Mouse (Mus musculus) CH12.LX (cell line): ENCODE results near the gene Plekhb2. TPM values are rescaled to one million over a fixed set of nuclear protein-coding genes. Genes with fewer than 3 reads are reported as not detected.

Experiments
- DNase-seq: peaks from one replicate; pipeline ENCODE4 v3.0.0-alpha.2; 2013; ENCODE audit errors: extremely low read depth
- H3K27ac ChIP-seq: 2 replicates; pipeline ENCODE4 v1.5.1; 2012; ENCODE audit warnings: low read depth, mild to moderate bottlenecking, control low read depth, moderate library complexity; ENCODE audit not compliant: insufficient read depth
- H3K27me3 ChIP-seq: replicated peaks from 2 replicates; pipeline ENCODE3; 2012; ENCODE audit warnings: inconsistent platforms
- H3K36me3 ChIP-seq, 2 experiments: replicated peaks in 1 of 2; 2 replicates each; pipeline versions ENCODE3 to v1.6.1; 2012; ENCODE audit warnings: inconsistent platforms in 1 of 2, low read length in 1 of 2, mild to moderate bottlenecking in 1 of 2, mixed read lengths in 1 of 2, moderate library complexity in 1 of 2; ENCODE audit not compliant: control insufficient read depth in 1 of 2, insufficient read depth in 1 of 2
- H3K4me1 ChIP-seq, 2 experiments: 2 replicates each; pipeline ENCODE4 v1.6.1; 2012; ENCODE audit warnings: inconsistent platforms in 1 of 2, moderate library complexity in 1 of 2; ENCODE audit not compliant: insufficient read depth in 2 of 2, control insufficient read depth in 1 of 2
- H3K4me2 ChIP-seq: 2 replicates; pipeline ENCODE4 v1.6.1; 2012; ENCODE audit warnings: low read depth, mild to moderate bottlenecking, control low read depth; ENCODE audit not compliant: poor library complexity, insufficient read depth, severe bottlenecking
- H3K4me3 ChIP-seq, 3 experiments: fragments of 150-350 bp in 1 of 3; sonication (generic) in 1 of 3; replicated peaks in 1 of 3; 2 replicates each; pipeline versions ENCODE3 to v1.5.1; 2011 to 2012; ENCODE audit warnings: low read depth in 2 of 3, low read length in 2 of 3, mild to moderate bottlenecking in 2 of 3, moderate library complexity in 2 of 3, control low read depth in 1 of 3, improper control_type of control experiment in 1 of 3, inconsistent platforms in 1 of 3, mixed read lengths in 1 of 3; ENCODE audit not compliant: poor library complexity in 1 of 3
- H3K79me2 ChIP-seq: replicated peaks from 2 replicates; pipeline ENCODE4 v1.6.1; 2012; ENCODE audit warnings: mild to moderate bottlenecking, moderate library complexity; ENCODE audit not compliant: control insufficient read depth, poor library complexity, insufficient read depth, severe bottlenecking; ENCODE audit errors: extremely low read depth
- H3K9ac ChIP-seq: 2 replicates; pipeline ENCODE4 v1.6.1; 2012; ENCODE audit warnings: low read depth, mild to moderate bottlenecking, control low read depth, moderate library complexity; ENCODE audit not compliant: insufficient read depth
- H3K9me3 ChIP-seq: replicated peaks from 2 replicates; pipeline ENCODE3; 2012; ENCODE audit warnings: low read length, inconsistent platforms, mixed read lengths
- CHD1 ChIP-seq: IDR thresholded peaks from 2 replicates; pipeline ENCODE4 v1.6.1; 2012; ENCODE audit warnings: low read depth, low read length, improper control_type of control experiment, inconsistent platforms
- CHD2 ChIP-seq: IDR thresholded peaks from 2 replicates; pipeline ENCODE4 v1.6.1; 2011; ENCODE audit warnings: low read length, improper control_type of control experiment
- CTCF ChIP-seq, 2 experiments: IDR thresholded peaks in 1 of 2; conservative IDR thresholded peaks in 1 of 2; 2 replicates each; pipeline ENCODE4 v1.5.1; 2011 to 2012; ENCODE audit warnings: low read depth in 2 of 2, low read length in 2 of 2, improper control_type of control experiment in 1 of 2, inconsistent platforms in 1 of 2, mild to moderate bottlenecking in 1 of 2, moderate library complexity in 1 of 2
- E2F4 ChIP-seq: IDR thresholded peaks from 2 replicates; pipeline ENCODE4 v1.6.1; 2011; ENCODE audit warnings: low read depth, low read length, improper control_type of control experiment; ENCODE audit not compliant: insufficient replicate concordance
- ELF1 ChIP-seq: IDR thresholded peaks from 2 replicates; pipeline ENCODE4 v1.6.1; 2014; ENCODE audit warnings: low read depth, mild to moderate bottlenecking, inconsistent platforms, low read length, improper control_type of control experiment
- JUND ChIP-seq: conservative IDR thresholded peaks from 2 replicates; pipeline ENCODE4 v1.6.1; 2011; ENCODE audit warnings: low read depth, low read length, improper control_type of control experiment
- MAZ ChIP-seq: IDR thresholded peaks from 2 replicates; pipeline ENCODE4 v1.6.1; 2012; ENCODE audit warnings: low read depth, mild to moderate bottlenecking, inconsistent platforms, low read length, improper control_type of control experiment, moderate library complexity
- MXI1 ChIP-seq: IDR thresholded peaks from 2 replicates; pipeline ENCODE4 v1.6.1; 2011; ENCODE audit warnings: mild to moderate bottlenecking, low read depth, low read length, improper control_type of control experiment
- MYC ChIP-seq: IDR thresholded peaks from 2 replicates; pipeline ENCODE4 v1.6.1; 2011; ENCODE audit warnings: low read depth, mild to moderate bottlenecking, improper control_type of control experiment, low read length
- NELFE ChIP-seq: IDR thresholded peaks from 2 replicates; pipeline ENCODE4 v1.6.1; 2011; ENCODE audit warnings: low read depth, low read length, improper control_type of control experiment
- NRF1 ChIP-seq: IDR thresholded peaks from 2 replicates; pipeline ENCODE4 v1.6.1; 2014; ENCODE audit warnings: low read depth, mild to moderate bottlenecking, inconsistent platforms, low read length, improper control_type of control experiment, moderate library complexity
- POLR2A ChIP-seq: IDR thresholded peaks from 2 replicates; pipeline ENCODE4 v1.6.1; 2011; ENCODE audit warnings: low read depth, mild to moderate bottlenecking, improper control_type of control experiment, low read length
- RAD21 ChIP-seq: IDR thresholded peaks from 2 replicates; pipeline ENCODE4 v1.6.1; 2011; ENCODE audit warnings: low read depth, mild to moderate bottlenecking, low read length, improper control_type of control experiment, moderate library complexity
- SMC3 ChIP-seq: IDR thresholded peaks from 2 replicates; pipeline ENCODE4 v1.6.1; 2011; ENCODE audit warnings: low read depth, low read length, improper control_type of control experiment
- TBP ChIP-seq: conservative IDR thresholded peaks from 2 replicates; pipeline ENCODE4 v1.6.1; 2011; ENCODE audit warnings: low read depth, low read length, improper control_type of control experiment
- TCF12 ChIP-seq: IDR thresholded peaks from 2 replicates; pipeline ENCODE4 v1.6.1; 2014; ENCODE audit warnings: low read depth, mild to moderate bottlenecking, inconsistent platforms, low read length, improper control_type of control experiment
- USF1 ChIP-seq: IDR thresholded peaks from 2 replicates; pipeline ENCODE4 v1.6.1; 2014; ENCODE audit warnings: low read depth, mild to moderate bottlenecking, inconsistent platforms, low read length, improper control_type of control experiment
- ZMIZ1 ChIP-seq: IDR thresholded peaks from 2 replicates; pipeline ENCODE4 v1.6.1; 2012; ENCODE audit warnings: low read depth, mild to moderate bottlenecking, inconsistent platforms, low read length, improper control_type of control experiment
- dilution Hi-C: fragments of 300-500 bp; cut with MboI; formaldehyde crosslinking; loops from 2 replicates; pipeline ENCODE4 v1.14.3; 2020; ENCODE audit warnings: low sequenced_read_pairs; ENCODE audit not compliant: extremely low pct_unique_long_range_greater_than_20kb, extremely low pct_ligation_motif_present
- in situ Hi-C: fragments of 300-500 bp; cut with MboI; formaldehyde crosslinking; loops from 3 replicates; pipeline ENCODE4 v1.14.3; 2019; ENCODE audit warnings: low sequenced_read_pairs, low pct_ligation_motif_present, low pct_unique_long_range_greater_than_20kb, mixed read lengths
- polyA plus RNA-seq: library from polyadenylated mRNA; unstranded; fragments of >175 nt; gene quantifications from 2 replicates; pipeline ENCODE4 v1.2.1, GENCODE M21; 2012; ENCODE audit warnings: low read depth; ENCODE audit not compliant: insufficient read length
- total RNA-seq, 2 experiments: library from RNA; depleted of rRNA; stranded (reverse); fragments of 300-350 nt in 1 of 2; fragments of >200 nt in 1 of 2; gene quantifications; 2 replicates each; pipeline ENCODE4 v1.2.3; 2012 to 2014

Plekhb2 gene
- total and polyA plus RNA-seq, 3 experiments: 21.0 to 44.8 (median 23.8) TPM

DNA sequence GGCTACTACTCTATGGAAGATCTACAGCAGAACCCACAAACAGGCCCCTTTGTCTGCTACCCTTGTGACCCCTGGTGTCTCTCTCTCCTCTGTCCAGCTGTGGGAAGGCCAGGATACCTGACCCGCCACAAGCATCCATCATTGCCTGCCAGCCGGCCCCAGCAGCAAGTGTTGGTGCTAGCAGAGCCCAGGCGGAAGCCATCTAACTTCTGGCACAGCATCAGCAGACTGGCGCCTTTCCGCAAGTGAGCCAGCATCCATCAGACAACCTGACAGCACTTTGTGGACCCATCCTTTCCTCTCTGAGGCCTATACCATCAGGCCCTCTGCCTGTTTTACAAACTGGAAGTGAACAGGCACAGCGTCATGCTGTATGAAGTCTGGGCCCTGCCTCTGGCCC, 38.2 kb upstream of the Plekhb2 start:
- DNase-seq: no peak
- in situ Hi-C loops (no loop called here), dilution Hi-C loops (no loop called here)
- Histone ChIP-seq H3K9ac (no peak overlapping the region), H3K4me1 (no peaks in the 10 kb centered on the region), H3K79me2 (no peaks in the 10 kb centered on the region), H3K36me3 (peaks cover 70 to 99% of the 10 kb centered on the region in 2 experiments), H3K4me3 (no peak overlapping the region), H3K27me3 (no peaks in the 10 kb centered on the region), H3K27ac (no peak overlapping the region), H3K9me3 (no peaks in the 10 kb centered on the region), H3K4me2 (no peak overlapping the region)
- TF ChIP-seq MAZ (no peak), MYC (no peak), NRF1 (no peak), CHD2 (no peak), MXI1 (no peak)

DNA sequence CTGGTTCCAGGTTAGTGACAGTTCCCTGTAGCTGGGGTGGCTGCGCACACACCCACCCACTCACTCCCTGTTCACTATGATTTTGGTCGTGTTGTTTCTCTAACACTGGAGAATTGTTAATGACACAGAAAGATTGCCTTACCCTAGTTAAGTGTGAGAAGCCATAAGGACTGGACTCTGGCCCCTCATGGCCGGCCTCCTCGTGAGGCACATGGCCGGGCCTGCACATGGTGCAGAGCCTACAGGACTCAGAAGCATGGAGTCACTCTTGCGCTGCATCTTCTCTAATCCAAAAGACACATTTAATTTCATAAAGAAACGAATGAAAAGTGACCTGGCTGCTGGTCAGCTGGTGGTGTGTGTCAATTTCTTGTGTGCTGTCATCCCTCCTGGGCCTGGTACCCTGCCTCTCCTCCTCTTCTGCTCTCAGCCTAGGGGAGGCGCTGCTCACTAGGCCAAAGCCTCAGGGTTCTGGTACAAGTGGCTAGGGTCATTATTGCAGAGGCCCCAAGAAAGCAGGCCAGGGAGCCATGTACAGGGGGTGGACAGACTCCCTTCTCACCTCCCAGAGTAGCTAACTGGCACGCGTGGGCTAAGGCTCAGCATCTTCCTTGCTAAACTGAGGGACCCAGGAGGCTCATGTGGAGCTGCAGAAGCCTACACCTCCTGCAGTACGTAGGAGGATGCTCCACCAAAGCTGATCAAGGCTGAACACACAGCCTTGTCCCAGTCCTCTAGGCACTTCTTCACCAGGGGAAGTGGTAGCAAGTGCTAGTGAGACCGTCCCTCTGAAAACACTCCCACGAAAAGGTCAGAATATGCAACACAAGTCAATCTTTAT, 37.1 kb upstream of the Plekhb2 start:
- no peak for DNase-seq
- dilution Hi-C loops: no loop called here
- peaks cover 72 to 99% of the 10 kb centered on the region in 2 experiments for H3K36me3 ChIP-seq
- no peaks in the 10 kb centered on the region for H3K4me1 ChIP-seq
- TF ChIP-seq POLR2A (no peak), JUND (no peak), E2F4 (no peak), MAZ (no peak), NELFE (no peak), TCF12 (no peak), USF1 (no peak), CHD1 (no peak), ZMIZ1 (no peak), RAD21 (peak; percentile 15), MYC (no peak), ELF1 (no peak), SMC3 (no peak), CTCF (conservative IDR thresholded peaks at IDR 0.05 in 1 of 2, IDR thresholded peaks at IDR 0.05 in 1 of 2; ENCODE audit: low read depth in 2 of 2, low read length in 2 of 2) (peak in 1 of 2 experiments; percentile 29; a peak in 2 of 4 replicates), CHD2 (no peak), TBP (no peak)
- H3K9me3 ChIP-seq: no peaks in the 10 kb centered on the region
- no peaks in the 10 kb centered on the region for H3K27me3 ChIP-seq
- H3K4me2 ChIP-seq: no peak overlapping the region
- H3K27ac ChIP-seq: no peak overlapping the region
- H3K4me3 ChIP-seq: no peak overlapping the region
- in situ Hi-C loops: no loop called here
- no peaks in the 10 kb centered on the region for H3K79me2 ChIP-seq
- no peak overlapping the region for H3K9ac ChIP-seq
